Mouse (Mus musculus): ENCODE measurements at regions not wholly inside any gene's neighbourhood (a gene's known extent, or its start where the extent isn't known, plus 50 kb on each side); places are given as distances from the start of the nearest gene placed in this dataset.
"Not testable (repeated sequence)": the region's sequence is repeated elsewhere in the genome, so short reads cannot be mapped to it uniquely, and the experiment has no call there.

DNA sequence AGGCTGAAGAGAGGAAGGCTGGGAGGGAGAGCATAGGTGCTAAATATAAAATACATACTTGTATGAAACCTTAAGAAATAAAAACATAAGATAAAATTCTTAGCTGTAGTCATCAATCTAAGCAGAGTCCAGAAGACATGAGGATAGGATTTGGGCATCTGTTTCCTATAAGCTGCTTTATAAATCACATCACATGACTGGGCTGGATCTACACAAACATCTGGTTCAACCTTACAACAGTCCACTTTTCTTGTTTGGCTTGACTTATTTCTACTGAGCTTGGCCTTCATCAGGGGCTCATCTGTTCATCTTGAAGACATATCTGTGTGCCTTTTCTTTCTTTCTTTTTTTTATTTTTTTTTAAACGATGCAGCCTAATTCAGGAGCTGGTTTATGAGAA lies 338.9 kb upstream of the Nrsn1 start:
- Histone ChIP-seq H3K9ac (replicated peaks; ENCODE audit: low read length, poor library complexity, severe bottlenecking) (no peak overlapping the region), H3K27ac (ENCODE audit: low read depth, low read length) (no peak overlapping the region), H3K9me3 (ENCODE audit: low read length) (no peaks in the 10 kb centered on the region)

DNA sequence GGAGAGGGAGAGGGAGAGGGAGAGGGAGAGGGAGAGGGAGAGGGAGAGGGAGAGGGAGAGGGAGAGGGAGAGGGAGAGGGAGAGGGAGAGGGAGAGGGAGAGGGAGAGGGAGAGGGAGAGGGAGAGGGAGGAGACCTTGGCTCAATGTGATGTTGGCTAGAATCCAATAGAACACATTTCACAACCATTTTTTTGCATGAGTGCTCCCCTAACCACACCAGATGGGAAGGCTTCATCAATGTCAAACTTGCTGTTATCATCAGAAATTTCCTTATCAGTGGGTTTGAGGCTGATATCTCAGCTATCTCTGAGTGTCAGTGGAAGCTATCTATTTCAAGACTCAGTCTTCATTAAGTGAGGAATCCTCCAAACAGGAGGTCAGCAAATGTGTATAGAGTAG lies 331.0 kb upstream of the Nrsn1 start:
- H3K4me3 ChIP-seq (ENCODE audit: low read depth, low read length); H3K9me3 ChIP-seq (ENCODE audit: low read length); H3K4me2 ChIP-seq (ENCODE audit: low read depth, low read length, poor library complexity, severe bottlenecking); H3K27me3 ChIP-seq (ENCODE audit: insufficient read depth, low read length); H3K9ac ChIP-seq (replicated peaks; ENCODE audit: low read length, poor library complexity, severe bottlenecking); ATAC-seq (ENCODE audit: low FRiP score); H3K36me3 ChIP-seq (ENCODE audit: insufficient read depth, low read length); H3K4me1 ChIP-seq (ENCODE audit: insufficient read depth, low read length); H3K27ac ChIP-seq (ENCODE audit: low read depth, low read length): not testable (repeated sequence)
- DNase-seq (ENCODE audit: low spot score) = peak; percentile 53

More for the DNA sequence above, 338.9 kb upstream of the Nrsn1 start:
- DNase-seq (ENCODE audit: low spot score) (no peak), ATAC-seq (ENCODE audit: low FRiP score) (no peak)
- H3K27me3 ChIP-seq (ENCODE audit: insufficient read depth, low read length) = no peaks in the 10 kb centered on the region
- no peaks in the 10 kb centered on the region for H3K4me1 ChIP-seq (ENCODE audit: insufficient read depth, low read length)
- no peaks in the 10 kb centered on the region for H3K36me3 ChIP-seq (ENCODE audit: insufficient read depth, low read length)
- no peak overlapping the region for H3K4me2 ChIP-seq (ENCODE audit: low read depth, low read length, poor library complexity, severe bottlenecking)
- no peak overlapping the region for H3K4me3 ChIP-seq (ENCODE audit: low read depth, low read length)
- 84% methylated on average over 1 of the region's 1 CpGs for WGBS
- TF ChIP-seq CTCF (IDR thresholded peaks at IDR 0.05) = no peak

DNA sequence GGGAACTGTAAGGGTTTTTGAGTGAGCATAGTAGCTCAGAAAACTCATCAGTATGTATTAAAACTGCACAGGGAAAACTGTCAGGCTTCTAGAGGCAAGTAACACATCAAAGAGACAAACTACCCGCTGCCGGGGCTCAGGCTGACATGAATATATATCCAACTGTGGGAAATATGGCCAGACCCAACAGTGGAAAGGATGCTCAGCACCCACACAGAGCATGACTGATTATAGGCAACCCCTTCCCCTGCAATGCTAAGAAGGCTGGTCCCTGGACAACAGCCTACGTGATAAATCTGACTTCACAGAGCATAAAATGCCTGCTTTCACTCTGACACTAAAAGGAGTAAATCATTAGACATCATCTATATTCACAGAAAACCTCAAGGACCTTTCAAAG lies 324.3 kb upstream of the Nrsn1 start:
- H3K36me3 ChIP-seq (ENCODE audit: insufficient read depth, low read length) = no peaks in the 10 kb centered on the region
- no peak overlapping the region for H3K27ac ChIP-seq (ENCODE audit: low read depth, low read length)
- no peaks in the 10 kb centered on the region for H3K4me1 ChIP-seq (ENCODE audit: insufficient read depth, low read length)
- no peak overlapping the region for H3K4me2 ChIP-seq (ENCODE audit: low read depth, low read length, poor library complexity, severe bottlenecking)
- H3K9me3 ChIP-seq (ENCODE audit: low read length) = no peaks in the 10 kb centered on the region
- no peaks in the 10 kb centered on the region for H3K27me3 ChIP-seq (ENCODE audit: insufficient read depth, low read length)
- peak; percentile 9 for DNase-seq (ENCODE audit: low spot score)
- ATAC-seq (ENCODE audit: low FRiP score) = no peak
- WGBS = 36% methylated on average over 3 of the region's 3 CpGs
- TF ChIP-seq CTCF (IDR thresholded peaks at IDR 0.05) = no peak
- H3K9ac ChIP-seq (replicated peaks; ENCODE audit: low read length, poor library complexity, severe bottlenecking) = no peak overlapping the region
- no peak overlapping the region for H3K4me3 ChIP-seq (ENCODE audit: low read depth, low read length)

DNA sequence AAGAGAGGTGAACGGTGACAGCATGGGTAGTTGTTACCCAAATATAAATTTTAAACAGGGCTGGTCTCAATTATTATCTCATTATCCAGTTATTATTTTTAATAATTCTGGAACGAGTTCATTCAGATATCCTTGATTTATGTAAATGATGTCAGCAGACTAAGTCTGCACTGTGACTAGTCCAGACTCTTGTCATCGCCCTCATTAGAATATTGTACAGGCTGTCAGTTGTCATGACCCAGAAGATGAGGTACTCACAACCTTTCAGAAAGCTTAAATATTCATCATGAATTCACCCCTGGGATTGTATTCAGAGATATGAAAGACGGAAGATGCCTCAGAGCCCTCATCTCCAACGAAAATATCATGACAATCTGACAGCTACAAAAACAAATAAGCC lies 300.3 kb upstream of the Nrsn1 start:
- ATAC-seq (ENCODE audit: low FRiP score) (no peak), DNase-seq (ENCODE audit: low spot score) (no peak)
- Histone ChIP-seq H3K9me3 (ENCODE audit: low read length) (no peaks in the 10 kb centered on the region), H3K4me1 (ENCODE audit: insufficient read depth, low read length) (no peaks in the 10 kb centered on the region), H3K27ac (ENCODE audit: low read depth, low read length) (no peak overlapping the region), H3K9ac (replicated peaks; ENCODE audit: low read length, poor library complexity, severe bottlenecking) (no peak overlapping the region), H3K36me3 (ENCODE audit: insufficient read depth, low read length) (no peaks in the 10 kb centered on the region), H3K27me3 (ENCODE audit: insufficient read depth, low read length) (no peaks in the 10 kb centered on the region), H3K4me2 (ENCODE audit: low read depth, low read length, poor library complexity, severe bottlenecking) (no peak overlapping the region), H3K4me3 (ENCODE audit: low read depth, low read length) (no peak overlapping the region)
- 43% methylated on average over 5 of the region's 5 CpGs for WGBS
- no peak for TF ChIP-seq CTCF (IDR thresholded peaks at IDR 0.05)

DNA sequence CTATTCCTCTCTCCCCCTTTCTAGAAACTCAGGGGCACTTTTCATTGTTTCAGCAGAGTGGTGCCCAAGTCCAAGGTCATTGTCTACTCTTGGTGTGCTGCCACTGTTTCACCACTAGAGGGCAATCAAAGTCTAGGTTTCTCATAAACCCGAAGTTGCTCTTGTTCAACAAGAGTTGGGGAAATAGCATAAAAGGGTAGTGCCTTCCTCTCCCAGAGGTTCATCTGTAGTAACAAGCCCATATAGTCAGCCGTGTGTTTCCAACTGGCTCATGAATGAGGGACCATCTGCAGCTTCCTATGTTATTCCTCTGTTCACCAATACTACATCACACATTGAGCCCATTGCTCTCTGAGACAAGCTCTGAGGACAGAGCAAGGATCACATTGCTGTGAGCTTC lies 292.4 kb upstream of the Nrsn1 start:
- no peaks in the 10 kb centered on the region for H3K9me3 ChIP-seq (ENCODE audit: low read length)
- H3K4me2 ChIP-seq (ENCODE audit: low read depth, low read length, poor library complexity, severe bottlenecking) = no peak overlapping the region
- DNase-seq (ENCODE audit: low spot score) (peak; percentile 86), ATAC-seq (ENCODE audit: low FRiP score) (no peak)
- 7% methylated on average over 2 of the region's 2 CpGs for WGBS
- TF ChIP-seq CTCF (IDR thresholded peaks at IDR 0.05) = peak; percentile 89
- H3K36me3 ChIP-seq (ENCODE audit: insufficient read depth, low read length) = no peaks in the 10 kb centered on the region
- no peak overlapping the region for H3K4me3 ChIP-seq (ENCODE audit: low read depth, low read length)
- no peaks in the 10 kb centered on the region for H3K27me3 ChIP-seq (ENCODE audit: insufficient read depth, low read length)
- no peaks in the 10 kb centered on the region for H3K4me1 ChIP-seq (ENCODE audit: insufficient read depth, low read length)
- H3K27ac ChIP-seq (ENCODE audit: low read depth, low read length) = no peak overlapping the region
- H3K9ac ChIP-seq (replicated peaks; ENCODE audit: low read length, poor library complexity, severe bottlenecking) = no peak overlapping the region

DNA sequence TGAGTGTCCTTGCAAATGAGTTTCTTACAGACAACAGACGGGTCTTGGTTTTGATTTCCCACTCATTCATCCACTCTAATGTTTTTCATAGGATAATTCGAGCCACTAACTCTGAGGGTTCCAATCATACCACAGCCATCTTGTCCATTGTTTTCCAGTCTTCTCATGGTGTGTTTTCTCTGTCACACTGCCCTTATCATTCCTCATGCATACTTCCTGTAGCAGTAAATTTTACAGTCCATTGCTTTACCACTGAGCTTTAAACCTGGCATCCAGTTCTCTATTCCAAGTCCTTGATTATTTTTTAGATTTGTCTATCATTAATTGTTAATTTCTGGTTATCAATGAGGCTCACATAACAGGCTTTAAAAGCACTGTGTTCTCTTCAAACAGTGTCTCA lies 290.0 kb upstream of the Nrsn1 start:
- no peaks in the 10 kb centered on the region for H3K36me3 ChIP-seq (ENCODE audit: insufficient read depth, low read length)
- no peak for DNase-seq (ENCODE audit: low spot score)
- H3K27ac ChIP-seq (ENCODE audit: low read depth, low read length) = no peak overlapping the region
- no peaks in the 10 kb centered on the region for H3K9me3 ChIP-seq (ENCODE audit: low read length)
- WGBS = 67% methylated on average over 2 of the region's 2 CpGs
- TF ChIP-seq CTCF (IDR thresholded peaks at IDR 0.05) = no peak
- H3K4me2 ChIP-seq (ENCODE audit: low read depth, low read length, poor library complexity, severe bottlenecking) = no peak overlapping the region
- H3K4me1 ChIP-seq (ENCODE audit: insufficient read depth, low read length) = no peaks in the 10 kb centered on the region
- H3K4me3 ChIP-seq (ENCODE audit: low read depth, low read length) = no peak overlapping the region
- no peak overlapping the region for H3K9ac ChIP-seq (replicated peaks; ENCODE audit: low read length, poor library complexity, severe bottlenecking)
- no peaks in the 10 kb centered on the region for H3K27me3 ChIP-seq (ENCODE audit: insufficient read depth, low read length)
- ATAC-seq (ENCODE audit: low FRiP score) = no peak

DNA sequence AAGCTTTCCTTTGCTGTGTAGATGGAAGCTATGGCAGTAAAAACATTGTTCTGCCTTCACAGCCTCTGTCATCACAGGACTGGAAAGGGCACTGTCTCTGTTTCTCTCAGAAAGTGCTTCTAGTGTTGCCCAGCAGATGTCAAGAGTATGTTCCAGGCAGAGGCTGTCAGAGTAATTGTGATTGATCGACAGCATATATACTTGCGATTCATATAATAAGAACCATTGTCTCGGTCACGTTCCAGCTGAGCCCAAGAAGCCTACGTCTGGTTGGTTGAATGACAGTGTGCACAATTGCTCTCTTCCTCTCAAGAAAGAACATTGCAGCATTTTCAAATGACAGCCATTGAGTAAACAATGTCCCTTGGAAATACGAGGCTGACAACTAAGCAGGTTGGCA lies 284.7 kb upstream of the Nrsn1 start:
- Histone ChIP-seq H3K36me3 (ENCODE audit: insufficient read depth, low read length) (no peaks in the 10 kb centered on the region), H3K27me3 (ENCODE audit: insufficient read depth, low read length) (no peaks in the 10 kb centered on the region), H3K9me3 (ENCODE audit: low read length) (no peaks in the 10 kb centered on the region), H3K27ac (ENCODE audit: low read depth, low read length) (no peak overlapping the region), H3K4me2 (ENCODE audit: low read depth, low read length, poor library complexity, severe bottlenecking) (no peak overlapping the region), H3K4me3 (ENCODE audit: low read depth, low read length) (no peak overlapping the region), H3K9ac (replicated peaks; ENCODE audit: low read length, poor library complexity, severe bottlenecking) (no peak overlapping the region), H3K4me1 (ENCODE audit: insufficient read depth, low read length) (no peaks in the 10 kb centered on the region)
- DNase-seq (ENCODE audit: low spot score) (no peak), ATAC-seq (ENCODE audit: low FRiP score) (no peak)
- no peak for TF ChIP-seq CTCF (IDR thresholded peaks at IDR 0.05)
- 74% methylated on average over 6 of the region's 6 CpGs for WGBS

All from midbrain, postnatal 0 days (tissue).